ENCODE assay signal across 16 mouse cellular contexts in the genomic region with DNA sequence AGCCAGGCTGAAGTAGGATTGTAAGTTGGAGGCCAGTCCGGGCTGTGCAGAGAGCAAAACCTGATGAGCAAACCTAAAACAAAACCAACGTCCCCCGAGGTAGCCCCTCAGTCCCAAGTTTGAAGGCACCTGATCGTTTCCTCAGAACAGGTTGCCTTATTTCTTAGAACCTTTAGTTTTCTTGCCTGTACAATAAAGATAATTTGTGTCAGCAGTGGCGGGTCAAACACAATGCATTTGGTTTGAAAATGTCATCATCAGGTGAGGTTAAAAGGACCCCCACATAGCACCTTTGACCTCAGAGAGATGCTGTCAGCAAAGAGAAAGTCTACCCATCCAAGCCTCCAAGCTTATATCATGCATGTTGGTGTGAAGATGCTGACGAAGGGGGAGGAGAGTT.
"Had no signal": no experiment of that assay in that cellular context is flagged by ENCODE, and none has a peak within 500 bp of the region (broad histone marks: within the 10 kb centered on the region; RNA-seq: fewer than 3 reads in every experiment).

No protein-coding gene starts in this region.

- H3K9me3 ChIP-seq: neural tube, embryonic 13.5 days; neural tube, embryonic 15.5 days; stomach, embryonic 15.5 days had no signal

- H3K4me2 ChIP-seq: neural tube, embryonic 13.5 days; neural tube, embryonic 15.5 days; stomach, embryonic 15.5 days had no signal

- H3K27ac ChIP-seq: neural tube, embryonic 13.5 days; neural tube, embryonic 15.5 days; stomach, embryonic 15.5 days; stomach, postnatal 0 days had no signal

- DNase-seq: retina, postnatal 1 day; right cerebral cortex, adult 18-20 months; right cerebral cortex, postnatal 14 days; right cerebral cortex, postnatal 25 days; right cerebral cortex, postnatal 4 days; spleen, adult 18-20 months; thymus, adult 18-20 months; thymus, adult 2 months; thymus, postnatal 14 days; thymus, postnatal 25 days; thymus, postnatal 36 days; thymus, postnatal 4 days had no signal

- H3K9ac ChIP-seq: neural tube, embryonic 13.5 days; neural tube, embryonic 15.5 days; stomach, embryonic 15.5 days had no signal

- H3K4me3 ChIP-seq: neural tube, embryonic 13.5 days; neural tube, embryonic 15.5 days; stomach, embryonic 15.5 days had no signal

- H3K27me3 ChIP-seq: neural tube, embryonic 13.5 days; neural tube, embryonic 15.5 days; stomach, embryonic 15.5 days had no signal

- H3K4me1 ChIP-seq: neural tube, embryonic 15.5 days had no signal

- H3K36me3 ChIP-seq: neural tube, embryonic 13.5 days; neural tube, embryonic 15.5 days; stomach, embryonic 15.5 days had no signal
